Mouse (Mus musculus): ENCODE measurements around the gene Tmem218. TPM values are rescaled to one million over a fixed set of nuclear protein-coding genes. Genes with fewer than 3 reads are reported as not detected.

Tmem218 gene
- total RNA-seq, 2 experiments from 2014 or later, result 3.3 to 4.7 TPM

DNA sequence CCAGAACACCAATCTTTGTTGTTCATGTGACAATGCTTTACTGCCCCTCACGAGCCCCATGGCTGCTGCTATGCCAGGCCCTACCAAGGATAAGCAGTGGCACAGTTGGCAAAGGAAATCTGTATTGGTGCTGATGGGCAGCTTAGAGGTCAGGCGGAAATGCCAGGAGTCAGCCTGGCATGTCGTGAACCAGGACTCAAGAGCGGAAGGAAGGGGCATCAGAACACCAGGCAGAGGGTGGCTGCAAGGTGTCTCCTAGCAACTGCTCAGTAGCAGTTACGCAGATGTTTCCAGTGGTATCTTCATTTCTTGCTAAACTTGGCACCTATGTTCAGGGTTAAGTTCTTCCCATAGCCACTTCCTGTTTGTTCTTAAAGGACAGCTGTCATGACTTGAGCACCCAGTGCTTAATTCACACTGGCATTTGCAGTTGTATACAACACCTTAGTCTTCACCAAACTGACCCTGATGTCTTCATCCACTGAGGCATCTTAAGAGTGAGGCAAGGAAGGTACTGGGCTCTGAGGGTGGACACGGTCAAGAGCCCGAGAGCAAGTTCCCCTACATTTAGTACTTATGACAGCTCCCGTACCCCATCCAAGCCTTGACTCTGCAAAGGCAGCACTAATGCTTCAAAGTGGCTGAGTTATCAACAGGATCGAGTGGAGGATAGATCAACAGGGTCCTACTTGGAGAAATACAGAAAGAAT, 22.6 kb downstream of the Tmem218 start:
- no peak for ATAC-seq (replicated peaks; ENCODE audit: low FRiP score, low TSS enrichment, poor library complexity, severe bottlenecking)

DNA sequence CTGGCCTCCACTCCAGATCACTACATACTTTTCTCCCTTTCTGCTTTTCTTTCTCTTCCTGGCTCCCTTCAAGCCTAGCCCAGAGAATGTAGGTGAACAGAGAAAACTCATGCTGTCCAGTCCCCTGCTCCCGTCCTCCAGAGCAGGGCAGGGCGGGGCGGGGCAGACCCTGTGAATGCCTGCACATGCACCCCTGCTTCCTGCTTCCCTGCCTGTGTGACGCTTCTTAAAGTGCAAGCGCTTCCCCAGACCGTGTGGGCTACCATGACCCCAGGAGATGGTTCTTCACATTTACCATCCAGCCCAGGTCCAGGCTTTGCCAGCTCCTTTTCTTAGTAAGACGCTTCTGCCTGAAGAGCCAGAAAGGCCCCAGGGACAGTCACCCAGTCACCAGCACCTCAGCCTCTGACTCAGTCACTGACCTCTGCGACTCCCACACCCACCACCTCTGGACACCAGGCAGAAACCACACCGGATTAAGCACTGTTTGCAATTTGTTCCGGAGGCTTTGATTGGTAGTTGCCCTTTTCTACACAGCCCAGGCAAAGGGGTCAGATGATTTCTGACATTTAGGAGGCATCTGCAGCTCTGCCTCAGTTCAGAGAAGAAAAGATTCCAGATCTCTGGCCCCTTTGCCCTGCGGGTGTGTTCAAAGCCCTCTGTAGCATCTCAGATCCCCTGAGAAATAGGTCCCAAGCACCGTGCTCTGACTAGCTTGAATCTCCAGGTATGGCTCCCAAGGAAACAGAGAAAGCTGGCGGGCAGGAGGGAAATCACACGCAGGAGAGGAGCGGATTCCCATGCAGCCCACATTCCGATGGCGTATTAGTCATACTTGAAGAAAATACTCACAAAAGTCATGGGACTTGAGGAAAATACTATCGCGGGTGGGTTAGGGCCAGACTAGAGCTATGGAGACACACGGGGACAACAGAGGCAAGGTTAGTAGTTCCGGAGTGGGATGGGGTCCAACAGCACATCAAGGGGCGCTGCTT, 24.5 kb downstream of the Tmem218 start:
- ATAC-seq (replicated peaks; ENCODE audit: low FRiP score, low TSS enrichment, poor library complexity, severe bottlenecking), result no peak

DNA sequence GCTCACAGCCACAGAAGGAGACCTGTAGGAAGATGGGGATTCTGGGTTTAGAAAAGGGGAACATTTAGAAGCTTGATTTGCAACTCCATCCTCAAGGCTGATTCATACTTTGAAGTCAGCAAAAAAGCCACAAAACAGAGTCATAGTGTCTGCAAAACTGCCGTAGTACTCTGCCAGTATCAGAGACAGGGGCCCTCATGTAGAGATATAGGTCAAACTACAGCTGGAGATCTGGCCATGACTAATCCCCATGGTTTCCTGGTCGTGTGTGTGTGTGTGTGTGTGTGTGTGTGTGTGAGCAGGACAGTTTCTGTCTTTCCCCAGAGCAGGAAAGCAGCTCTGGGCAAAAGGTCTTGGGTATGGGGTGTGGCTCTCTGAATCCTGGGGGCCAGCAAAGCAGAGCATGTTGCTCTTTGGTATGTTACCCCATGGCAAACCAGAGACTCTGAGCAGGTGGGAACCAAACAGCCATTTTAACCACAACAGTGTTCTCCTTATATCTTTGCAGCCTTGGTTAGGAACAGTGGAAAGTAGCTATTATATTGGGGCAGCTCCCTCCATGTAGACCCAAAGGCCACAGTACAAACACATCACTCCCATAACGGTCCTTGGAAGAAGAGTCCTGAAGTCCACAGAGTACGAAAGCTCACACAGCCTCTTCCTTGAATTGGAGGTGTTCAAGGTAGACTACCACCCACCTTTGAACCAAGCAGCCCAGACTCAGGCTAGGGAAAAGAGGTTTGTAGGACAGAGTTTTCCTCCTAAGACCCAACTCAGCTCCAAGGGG, 28.1 kb downstream of the Tmem218 start:
- no peak for ATAC-seq (replicated peaks; ENCODE audit: low FRiP score, low TSS enrichment, poor library complexity, severe bottlenecking)

DNA sequence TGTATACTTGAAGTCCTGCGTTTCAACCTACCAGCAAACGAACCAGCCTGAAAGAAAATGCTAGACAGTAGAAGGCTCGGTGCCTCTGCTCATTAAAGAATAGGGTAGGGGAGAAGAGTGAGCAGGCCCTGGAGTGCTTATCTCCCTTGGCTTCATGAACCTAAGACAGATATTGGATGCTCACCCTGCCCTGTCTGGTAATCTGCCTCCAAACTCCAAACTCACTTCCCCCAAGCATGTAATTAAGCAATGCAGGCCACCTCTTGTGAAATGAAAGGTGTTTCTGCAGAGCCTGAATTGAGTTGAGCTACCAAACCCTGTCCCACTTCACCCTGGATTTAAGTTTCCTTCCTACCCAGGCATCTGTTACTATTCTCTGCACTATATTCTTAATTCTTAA, 34.7 kb downstream of the Tmem218 start:
- no peak for ATAC-seq (replicated peaks; ENCODE audit: low FRiP score, low TSS enrichment, poor library complexity, severe bottlenecking)

DNA sequence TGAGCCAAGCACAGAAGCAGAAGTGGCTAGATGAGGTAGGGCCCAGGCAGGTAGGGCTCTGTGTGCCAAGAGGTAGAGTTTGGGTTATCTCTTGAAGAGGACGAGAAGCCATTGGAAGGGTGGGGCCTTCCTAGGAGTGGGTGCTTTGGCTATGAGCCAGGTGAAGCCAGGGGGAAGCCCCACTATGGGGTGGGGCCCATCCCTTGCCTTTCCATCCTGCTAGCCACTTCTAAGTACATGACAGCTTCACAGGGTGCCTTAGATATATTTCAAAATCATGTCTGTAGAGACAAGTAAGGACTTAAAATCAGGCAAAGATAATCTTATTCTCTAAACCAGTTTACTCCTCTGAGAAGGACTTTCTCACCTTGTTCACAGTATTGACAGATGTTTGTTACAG, 36.6 kb downstream of the Tmem218 start:
- no peak for ATAC-seq (replicated peaks; ENCODE audit: low FRiP score, low TSS enrichment, poor library complexity, severe bottlenecking)

DNA sequence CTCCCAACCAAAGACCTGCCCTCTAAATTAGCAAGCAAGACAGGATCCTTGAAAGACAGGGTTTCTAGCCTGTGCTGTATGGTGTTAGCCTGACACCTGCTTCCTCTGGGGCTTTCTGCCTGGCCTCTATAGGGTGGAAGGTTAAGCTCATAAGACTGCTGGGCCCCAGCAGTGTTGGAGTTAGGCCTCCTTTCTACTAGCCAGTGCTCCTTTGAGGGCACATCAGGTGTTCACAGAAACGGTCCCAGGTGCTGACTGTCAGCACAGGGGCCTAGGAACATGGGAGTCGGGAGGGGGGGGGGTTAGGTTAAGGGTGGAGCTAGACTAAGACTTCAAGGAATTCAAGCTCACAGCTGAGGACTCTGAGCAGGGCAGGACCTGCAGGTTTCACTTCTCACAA, 37.4 kb downstream of the Tmem218 start:
- ATAC-seq (replicated peaks; ENCODE audit: low FRiP score, low TSS enrichment, poor library complexity, severe bottlenecking), result no peak

DNA sequence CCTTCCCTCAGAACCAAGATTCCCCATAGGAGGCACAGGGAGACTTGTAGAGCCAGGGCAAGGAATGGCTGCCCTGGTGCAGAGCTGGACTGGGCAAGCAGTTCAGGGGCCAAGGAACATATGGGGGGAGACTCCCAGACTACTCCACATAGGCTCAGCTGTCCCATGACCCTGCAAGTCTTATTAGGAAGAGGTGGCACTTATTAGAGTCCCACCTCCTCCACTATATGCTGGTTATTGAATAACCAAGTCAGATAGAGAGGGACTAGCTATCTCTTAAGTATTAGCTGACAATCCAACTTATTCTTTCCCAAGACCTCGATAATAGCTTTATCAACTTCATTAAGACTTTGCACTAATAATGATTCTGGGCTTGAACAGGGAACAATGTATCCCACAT, 37.8 kb downstream of the Tmem218 start:
- ATAC-seq (replicated peaks; ENCODE audit: low FRiP score, low TSS enrichment, poor library complexity, severe bottlenecking), result no peak

DNA sequence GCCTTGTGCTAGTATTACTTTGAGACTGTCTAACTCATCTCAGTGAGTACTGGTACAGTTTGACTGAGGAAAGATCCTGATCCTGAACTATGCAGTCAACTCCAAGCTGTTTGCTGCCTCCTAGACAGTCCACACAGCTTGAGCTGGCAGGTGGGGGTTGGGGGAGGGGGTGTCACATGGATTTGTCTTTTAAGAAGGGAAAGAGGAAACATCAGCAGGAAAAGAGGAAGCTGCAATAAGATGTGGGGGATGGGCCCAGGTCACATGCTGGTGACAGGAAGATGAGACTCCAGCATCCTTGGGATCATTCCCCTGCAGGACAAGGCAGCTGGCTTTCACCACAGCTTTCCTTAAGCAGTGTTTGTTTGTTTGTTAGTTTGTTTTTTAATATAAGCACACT, 39.4 kb downstream of the Tmem218 start:
- ATAC-seq (replicated peaks; ENCODE audit: low FRiP score, low TSS enrichment, poor library complexity, severe bottlenecking), result no peak

DNA sequence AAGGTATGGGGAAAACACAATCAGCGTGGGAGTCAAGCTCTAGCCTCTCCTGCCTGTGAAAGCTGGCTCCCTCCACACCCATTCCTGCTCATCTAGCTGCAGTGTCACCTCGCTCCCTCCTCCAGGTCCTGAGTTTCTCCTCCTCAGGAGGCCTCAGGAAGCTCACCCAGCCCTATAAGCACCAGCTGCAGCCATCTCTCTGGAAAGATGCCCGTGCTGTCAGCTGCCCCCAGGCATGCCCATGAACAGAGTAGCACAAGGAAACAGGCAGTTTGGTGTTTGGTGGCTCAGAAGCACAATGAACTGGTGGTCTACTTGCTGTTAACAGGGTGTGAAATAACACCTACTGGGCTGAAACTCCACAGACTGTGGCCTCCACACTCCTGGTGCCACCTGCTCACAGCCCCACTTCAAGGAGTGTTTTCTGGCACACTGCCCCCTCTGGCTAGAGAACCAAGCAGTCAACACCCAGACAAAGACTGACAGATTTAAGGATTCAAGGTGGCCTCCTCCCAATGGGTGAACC, 40.4 kb downstream of the Tmem218 start:
- peak; percentile 46; the same call in 1 of the 2 replicates for ATAC-seq (replicated peaks; ENCODE audit: low FRiP score, low TSS enrichment, poor library complexity, severe bottlenecking)

DNA sequence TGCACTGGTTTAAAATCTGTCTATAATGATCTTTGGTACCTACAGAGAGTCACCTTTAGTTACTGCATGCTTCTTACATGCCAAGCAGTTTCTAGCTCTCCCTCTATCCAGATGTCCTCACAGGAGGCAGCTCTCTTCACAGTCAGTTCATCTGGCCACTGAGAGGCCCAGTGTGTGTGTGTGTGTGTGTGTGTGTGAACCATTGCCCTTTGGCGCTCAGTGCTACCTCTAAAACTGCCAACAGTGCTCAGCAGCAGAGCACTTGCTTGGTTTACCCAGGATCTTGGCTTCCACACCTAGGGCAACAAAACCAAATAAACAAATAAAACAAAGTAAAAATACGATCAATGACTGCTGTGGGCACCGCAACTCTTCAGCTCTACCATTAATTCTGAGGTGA, 42.0 kb downstream of the Tmem218 start:
- ATAC-seq (replicated peaks; ENCODE audit: low FRiP score, low TSS enrichment, poor library complexity, severe bottlenecking), result no peak

DNA sequence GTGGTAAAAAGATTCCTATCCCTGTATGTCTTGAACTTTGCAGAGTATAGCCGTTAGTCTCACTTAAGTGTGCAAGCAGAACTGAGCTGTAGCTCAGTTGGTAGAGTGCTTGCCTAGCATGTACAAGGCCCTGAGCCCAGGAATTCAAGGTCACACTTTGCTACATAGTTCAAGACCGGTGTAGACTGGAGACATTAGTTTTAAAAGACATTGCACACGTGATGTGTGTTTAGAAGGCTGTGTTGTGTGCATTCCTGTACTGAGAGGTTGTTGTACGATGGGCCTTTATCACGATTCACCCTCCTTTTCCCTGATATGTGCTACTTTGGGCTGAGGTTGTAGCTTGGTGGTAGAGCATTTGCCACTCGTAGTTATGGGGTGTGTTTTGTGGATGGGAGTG, 42.6 kb downstream of the Tmem218 start:
- no peak for ATAC-seq (replicated peaks; ENCODE audit: low FRiP score, low TSS enrichment, poor library complexity, severe bottlenecking)

DNA sequence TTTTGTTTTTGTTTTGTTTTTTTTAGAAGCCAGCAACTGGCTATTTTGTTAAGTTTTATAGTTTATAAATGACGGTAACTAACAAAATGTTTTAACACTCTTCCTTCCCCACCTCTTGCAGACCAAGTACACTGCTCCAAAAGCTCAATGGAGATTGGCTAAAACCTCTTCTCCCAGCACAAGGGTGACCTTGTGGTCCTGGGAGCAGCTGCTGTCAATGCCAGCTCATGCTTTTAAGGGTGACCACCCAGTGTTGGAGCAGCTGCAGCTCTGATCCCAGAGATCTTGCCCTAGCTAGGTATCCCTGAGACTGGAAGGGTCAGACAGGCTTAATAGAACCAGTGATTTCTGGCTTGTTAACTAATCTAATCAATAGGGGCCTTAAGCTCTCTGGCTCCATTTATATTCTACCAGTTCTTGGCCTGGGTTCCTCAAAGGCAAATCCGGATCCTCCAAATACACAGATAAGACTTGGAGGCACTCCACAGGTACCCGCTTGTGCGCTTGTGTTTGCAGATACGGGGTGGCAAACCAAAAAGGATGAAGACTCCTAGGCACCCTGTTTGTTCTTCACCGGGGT, 46.6 kb downstream of the Tmem218 start:
- 0 out of 2 replicates have a peak, but pooled peaks have one; percentile 8 for ATAC-seq (replicated peaks; ENCODE audit: low FRiP score, low TSS enrichment, poor library complexity, severe bottlenecking)

DNA sequence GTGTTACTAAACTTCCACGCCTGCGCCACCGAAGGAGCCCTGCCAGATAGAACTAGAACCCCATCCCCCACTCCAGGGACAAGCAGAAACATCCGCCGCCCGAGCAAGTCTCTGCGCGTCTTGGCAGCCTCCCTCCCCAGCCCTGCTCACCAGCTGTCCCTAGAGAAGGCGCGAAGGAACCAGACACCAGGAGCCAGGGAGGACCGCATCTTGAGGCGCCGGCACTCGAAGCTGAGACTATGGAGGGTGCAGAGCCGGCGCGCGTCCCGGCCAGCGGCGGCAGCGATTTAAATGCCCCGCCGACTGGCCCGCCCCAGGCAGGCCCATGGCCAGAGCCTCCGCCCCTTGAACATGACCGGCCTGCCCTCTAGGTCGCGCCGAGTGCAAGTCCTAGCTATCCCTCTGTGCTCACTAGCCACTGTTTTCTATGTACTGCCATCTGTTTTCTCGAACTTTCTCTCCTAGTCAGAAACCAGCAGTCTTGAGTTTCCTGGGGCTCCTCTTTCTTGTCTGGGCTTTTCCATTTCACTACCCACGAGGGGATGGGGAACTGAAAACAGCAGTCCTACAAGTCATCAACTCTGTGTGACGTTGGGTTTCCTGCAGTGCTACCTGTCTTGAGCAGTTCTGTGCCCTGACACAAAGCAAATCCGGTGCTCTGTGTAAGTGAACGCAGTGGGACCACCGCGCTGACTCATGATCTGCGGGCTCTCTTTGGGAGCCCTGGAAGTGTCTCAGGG, 47.3 kb downstream of the Tmem218 start, which contains the start of gene Slc37a2:
Slc37a2 (minus strand) TSS at position 590 of the 740 bp plus-strand sequence.
- peak; percentile 61 for ATAC-seq (replicated peaks; ENCODE audit: low FRiP score, low TSS enrichment, poor library complexity, severe bottlenecking)

DNA sequence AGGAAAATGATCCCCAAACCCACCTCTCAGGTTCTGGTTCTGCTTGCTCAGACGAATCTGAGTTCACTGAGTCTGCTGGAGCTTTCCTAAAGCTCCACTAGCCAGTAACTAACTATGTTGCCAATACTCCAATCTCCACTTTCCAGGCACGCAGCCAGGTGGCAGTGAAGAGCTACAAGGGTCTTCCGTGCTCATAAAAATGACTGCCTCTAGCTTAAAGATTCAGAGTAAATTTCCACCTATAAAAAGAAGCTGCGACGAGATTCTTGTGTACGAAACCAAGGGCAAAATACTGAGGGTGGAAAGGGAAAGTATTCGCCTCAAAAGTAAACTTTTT, 47.8 kb downstream of the Tmem218 start:
- ATAC-seq (replicated peaks; ENCODE audit: low FRiP score, low TSS enrichment, poor library complexity, severe bottlenecking), result peak; percentile 69

DNA sequence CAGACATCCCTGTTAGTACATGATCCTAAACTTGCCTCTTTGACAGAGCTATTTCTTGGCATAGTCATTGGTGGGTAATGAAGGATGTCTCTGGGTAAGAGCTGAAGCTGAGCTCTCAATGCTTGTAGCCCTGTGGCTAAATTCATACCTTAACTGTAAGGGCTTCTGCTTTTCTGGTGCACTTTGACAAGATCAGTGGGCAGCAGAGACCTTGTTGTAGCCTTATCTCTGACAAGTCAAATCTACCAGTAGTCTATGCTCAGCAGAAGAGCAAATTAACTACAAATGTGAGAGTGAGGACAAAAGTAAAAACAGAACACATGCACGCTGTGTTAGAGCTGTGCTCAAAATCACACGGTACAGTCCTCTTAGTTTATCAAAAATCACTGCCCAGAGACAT, 58.6 kb downstream of the Tmem218 start:
- ATAC-seq (replicated peaks; ENCODE audit: low FRiP score, low TSS enrichment, poor library complexity, severe bottlenecking), result no peak; the same call in 1 of the 2 replicates
